Mouse (Mus musculus): Measurements from ENCODE around the gene Mrpl11. TPM values are rescaled to one million over a fixed set of nuclear protein-coding genes. Genes with fewer than 3 reads are reported as not detected.
"Not testable (repeated sequence)": the region's sequence is repeated elsewhere in the genome, so short reads cannot be mapped to it uniquely, and the experiment has no call there.

Gene Mrpl11
- polyA plus RNA-seq, 1 experiment from 2014 or later = 55.1 TPM

DNA sequence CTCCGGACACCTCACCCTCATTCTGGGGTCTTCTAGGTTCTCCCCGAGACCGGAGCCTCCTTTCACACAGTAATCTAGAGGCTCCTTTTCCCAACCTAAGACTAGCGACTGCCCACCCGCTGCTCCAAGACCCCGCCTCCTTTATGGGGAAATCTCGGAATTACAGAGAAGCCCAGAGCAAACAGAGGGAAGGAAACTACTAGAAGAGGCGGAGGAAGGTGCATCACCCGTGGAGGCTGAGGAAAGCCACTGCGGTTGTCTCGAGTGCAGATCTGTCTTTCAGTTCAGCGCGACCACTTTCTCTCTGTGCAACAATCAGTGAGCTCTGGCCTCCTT, 18.7 kb upstream of the Mrpl11 start:
- Histone ChIP-seq H3K27me3 (replicated peaks; ENCODE audit: insufficient read depth, low read length) (no peaks in the 10 kb centered on the region), H3K9ac (replicated peaks; ENCODE audit: low read depth) (peak overlapping the region; percentile 19; the same call in 1 of the 2 replicates), H3K9me3 (ENCODE audit: low read length) (no peaks in the 10 kb centered on the region), H3K36me3 (ENCODE audit: insufficient read depth, low read length) (no peaks in the 10 kb centered on the region), H3K27ac (ENCODE audit: low read length) (no peak overlapping the region), H3K4me2 (replicated peaks; ENCODE audit: low read depth, low read length) (peak overlapping the region; percentile 86), H3K4me3 (ENCODE audit: low read depth, low read length) (peak overlapping the region; percentile 59), H3K4me1 (ENCODE audit: insufficient read depth, low read depth, low read length) (peaks cover 6% of the 10 kb centered on the region; the same call in 1 of the 2 replicates)
- peak; percentile 84 for DNase-seq (ENCODE audit: low spot score)
- ATAC-seq = peak; percentile 75
- TF ChIP-seq EP300 (IDR thresholded peaks at IDR 0.05) (no peak), CTCF (IDR thresholded peaks at IDR 0.05) (no peak)
- 2% methylated on average over 13 of the region's 13 CpGs for WGBS

DNA sequence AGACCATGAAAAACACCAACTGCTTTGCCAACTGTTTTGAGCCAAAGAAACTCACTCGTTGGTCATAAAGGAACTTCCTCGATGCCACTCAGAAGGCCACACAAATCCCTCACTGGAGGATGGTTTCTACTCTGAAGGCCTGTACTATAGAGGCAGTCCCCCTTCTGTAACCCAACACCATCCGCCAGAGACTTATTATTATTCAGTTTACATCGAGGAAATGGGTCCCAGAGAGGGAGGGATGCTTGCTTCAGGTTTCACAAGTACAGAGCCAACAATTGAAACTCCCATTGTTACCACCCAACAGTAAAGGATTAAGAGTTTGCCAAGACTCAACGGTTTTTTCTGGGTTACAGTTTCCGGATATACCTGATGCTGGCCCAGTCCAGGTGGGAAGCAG, 16.4 kb upstream of the Mrpl11 start:
- Histone ChIP-seq H3K36me3 (ENCODE audit: insufficient read depth, low read length) (no peaks in the 10 kb centered on the region), H3K9me3 (ENCODE audit: low read length) (no peaks in the 10 kb centered on the region), H3K27ac (ENCODE audit: low read length) (no peak overlapping the region), H3K27me3 (replicated peaks; ENCODE audit: insufficient read depth, low read length) (no peaks in the 10 kb centered on the region), H3K4me2 (replicated peaks; ENCODE audit: low read depth, low read length) (no peak overlapping the region), H3K4me3 (ENCODE audit: low read depth, low read length) (no peak overlapping the region), H3K4me1 (ENCODE audit: insufficient read depth, low read depth, low read length) (peaks cover 6% of the 10 kb centered on the region; the same call in 1 of the 2 replicates), H3K9ac (replicated peaks; ENCODE audit: low read depth) (no peak overlapping the region)
- 48% methylated on average over 6 of the region's 6 CpGs for WGBS
- ATAC-seq (no peak), DNase-seq (ENCODE audit: low spot score) (no peak)
- TF ChIP-seq EP300 (IDR thresholded peaks at IDR 0.05) = no peak
- no peak for TF ChIP-seq CTCF (IDR thresholded peaks at IDR 0.05)

DNA sequence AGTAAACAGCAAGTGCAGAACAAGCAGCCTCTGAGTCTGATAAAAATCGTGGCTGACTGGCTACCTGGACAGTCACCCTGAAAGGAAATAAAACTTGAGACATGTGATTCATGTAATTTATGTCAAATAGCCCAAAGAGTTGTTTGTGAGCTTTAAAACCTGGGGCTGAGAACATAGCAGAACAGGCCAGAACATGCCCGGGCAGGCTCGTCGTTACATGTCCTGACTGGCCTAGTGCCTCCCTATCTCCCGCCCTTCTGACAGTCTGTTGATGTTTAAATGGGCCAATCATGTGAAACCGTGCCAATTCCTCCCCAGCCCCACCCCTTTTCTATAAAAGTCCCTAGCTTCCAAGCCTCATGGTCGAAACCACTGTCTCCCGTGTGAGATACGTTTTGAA, 13.3 kb upstream of the Mrpl11 start:
- not testable (repeated sequence) for ATAC-seq; H3K4me1 ChIP-seq (ENCODE audit: insufficient read depth, low read depth, low read length); H3K9ac ChIP-seq (replicated peaks; ENCODE audit: low read depth); H3K36me3 ChIP-seq (ENCODE audit: insufficient read depth, low read length); H3K4me3 ChIP-seq (ENCODE audit: low read depth, low read length); H3K4me2 ChIP-seq (replicated peaks; ENCODE audit: low read depth, low read length); H3K27ac ChIP-seq (ENCODE audit: low read length); H3K27me3 ChIP-seq (replicated peaks; ENCODE audit: insufficient read depth, low read length); H3K9me3 ChIP-seq (ENCODE audit: low read length); DNase-seq (ENCODE audit: low spot score)
- WGBS = 76% methylated on average over 9 of the region's 9 CpGs

DNA sequence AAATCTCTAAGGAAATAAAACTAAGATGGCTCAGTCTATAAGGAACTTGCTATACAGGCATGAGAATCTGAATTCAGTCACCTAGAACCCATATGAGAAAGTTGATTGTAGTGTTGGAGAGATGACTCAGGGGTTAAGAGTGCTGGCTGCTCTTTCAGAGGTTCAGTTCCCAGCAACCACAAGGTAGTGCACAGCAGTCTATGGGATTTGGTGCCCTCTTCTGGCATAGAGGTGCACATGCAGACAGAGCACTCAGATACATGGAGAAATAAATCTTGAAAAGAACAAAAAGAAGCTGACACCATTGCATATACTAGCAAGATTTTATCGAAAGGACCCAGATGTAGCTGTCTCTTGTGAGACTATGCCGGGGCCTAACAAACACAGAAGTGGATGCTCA, 6.3 kb downstream of the Mrpl11 start:
- Histone ChIP-seq H3K4me3 (ENCODE audit: low read depth, low read length) (no peak overlapping the region), H3K4me1 (ENCODE audit: insufficient read depth, low read depth, low read length) (no peaks in the 10 kb centered on the region), H3K9ac (replicated peaks; ENCODE audit: low read depth) (no peak overlapping the region), H3K4me2 (replicated peaks; ENCODE audit: low read depth, low read length) (no peak overlapping the region), H3K27me3 (replicated peaks; ENCODE audit: insufficient read depth, low read length) (no peaks in the 10 kb centered on the region), H3K27ac (ENCODE audit: low read length) (no peak overlapping the region), H3K36me3 (ENCODE audit: insufficient read depth, low read length) (peaks cover 6% of the 10 kb centered on the region; the same call in 1 of the 2 replicates), H3K9me3 (ENCODE audit: low read length) (no peaks in the 10 kb centered on the region)
- 76% methylated on average over 2 of the region's 2 CpGs for WGBS
- ATAC-seq = no peak
- DNase-seq (ENCODE audit: low spot score) = peak; percentile 10
- TF ChIP-seq EP300 (IDR thresholded peaks at IDR 0.05) (no peak), CTCF (IDR thresholded peaks at IDR 0.05) (peak; percentile 60)

DNA sequence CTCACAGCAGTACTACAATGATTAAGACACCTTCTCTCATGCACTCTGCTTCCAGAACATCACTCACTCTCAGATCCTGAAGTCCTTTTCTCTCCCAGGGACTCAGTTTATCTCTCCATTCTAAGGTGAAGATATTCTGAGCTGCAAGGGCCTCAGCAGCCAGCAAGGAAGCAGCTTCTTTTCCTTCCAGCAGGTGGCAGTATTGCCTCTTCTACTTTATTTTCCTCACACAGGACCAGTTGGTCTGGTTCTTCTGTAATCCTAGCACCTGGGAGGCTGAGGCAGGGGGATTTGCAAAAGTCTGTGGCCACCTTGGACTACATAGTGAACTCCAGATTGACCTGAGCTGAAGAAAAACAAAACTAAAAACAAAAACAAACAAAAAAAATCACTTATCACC, 19.8 kb downstream of the Mrpl11 start:
- no peaks in the 10 kb centered on the region for H3K9me3 ChIP-seq (ENCODE audit: low read length)
- no peaks in the 10 kb centered on the region for H3K27me3 ChIP-seq (replicated peaks; ENCODE audit: insufficient read depth, low read length)
- H3K4me2 ChIP-seq (replicated peaks; ENCODE audit: low read depth, low read length) = no peak overlapping the region
- no peaks in the 10 kb centered on the region for H3K4me1 ChIP-seq (ENCODE audit: insufficient read depth, low read depth, low read length)
- H3K4me3 ChIP-seq (ENCODE audit: low read depth, low read length) = no peak overlapping the region
- peak; percentile 72 for DNase-seq (ENCODE audit: low spot score)
- H3K27ac ChIP-seq (ENCODE audit: low read length) = no peak overlapping the region
- TF ChIP-seq EP300 (IDR thresholded peaks at IDR 0.05) (no peak), CTCF (IDR thresholded peaks at IDR 0.05) (peak; percentile 80)
- no peak overlapping the region for H3K9ac ChIP-seq (replicated peaks; ENCODE audit: low read depth)
- no peak for ATAC-seq
- no peaks in the 10 kb centered on the region for H3K36me3 ChIP-seq (ENCODE audit: insufficient read depth, low read length)

DNA sequence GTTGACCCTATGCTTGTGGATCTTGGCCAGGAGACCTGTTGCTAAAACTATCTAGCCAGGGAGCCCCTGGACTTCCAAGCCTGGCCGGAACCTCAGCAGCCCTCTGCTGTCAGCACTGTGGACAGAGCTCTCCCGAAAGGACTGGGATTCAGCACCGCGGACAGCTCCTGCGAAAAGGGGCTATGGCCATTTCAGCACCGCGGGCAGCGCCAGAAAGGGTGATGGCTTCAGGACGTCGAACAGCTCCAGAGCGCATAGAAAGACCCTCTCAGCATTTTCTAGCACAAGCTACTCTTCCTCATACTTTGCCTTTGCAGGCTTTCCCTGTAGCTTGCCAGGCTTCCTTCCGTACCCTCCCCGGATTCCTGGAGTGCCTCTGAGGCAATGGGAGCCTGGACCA, 27.1 kb downstream of the Mrpl11 start:
- H3K36me3 ChIP-seq (ENCODE audit: insufficient read depth, low read length) = no peaks in the 10 kb centered on the region
- H3K9me3 ChIP-seq (ENCODE audit: low read length) = no peaks in the 10 kb centered on the region
- 4% methylated on average over 13 of the region's 13 CpGs for WGBS
- H3K9ac ChIP-seq (replicated peaks; ENCODE audit: low read depth) = no peak overlapping the region
- DNase-seq (ENCODE audit: low spot score) = peak; percentile 91
- ATAC-seq = peak; percentile 81
- TF ChIP-seq CTCF (IDR thresholded peaks at IDR 0.05) (peak; percentile 44), EP300 (IDR thresholded peaks at IDR 0.05) (no peak)
- peaks cover 22% of the 10 kb centered on the region for H3K27me3 ChIP-seq (replicated peaks; ENCODE audit: insufficient read depth, low read length)
- H3K4me3 ChIP-seq (ENCODE audit: low read depth, low read length) = no peak overlapping the region
- no peak overlapping the region for H3K4me2 ChIP-seq (replicated peaks; ENCODE audit: low read depth, low read length)
- H3K4me1 ChIP-seq (ENCODE audit: insufficient read depth, low read depth, low read length) = no peaks in the 10 kb centered on the region
- no peak overlapping the region for H3K27ac ChIP-seq (ENCODE audit: low read length)
